Mouse (Mus musculus) inflammation-experienced regulatory T-cells, adult 6 months (primary cell): ENCODE data around the gene Mgat5. TPM values are rescaled to one million over a fixed set of nuclear protein-coding genes. Genes with fewer than 3 reads are reported as not detected.

Experiments
- ATAC-seq: one replicate; pipeline ENCODE4 v1.8.0; 2017
- polyA plus RNA-seq, 3 experiments: library from polyadenylated mRNA; unstranded; fragments of 100-300 nt; shearing (Covaris generic); gene quantifications; one replicate each; pipeline ENCODE4 v1.2.1; 2017

Gene Mgat5
- 10 to 100 TPM; 11.6 to 20.6 (median 16.8) TPM for polyA plus RNA-seq

DNA sequence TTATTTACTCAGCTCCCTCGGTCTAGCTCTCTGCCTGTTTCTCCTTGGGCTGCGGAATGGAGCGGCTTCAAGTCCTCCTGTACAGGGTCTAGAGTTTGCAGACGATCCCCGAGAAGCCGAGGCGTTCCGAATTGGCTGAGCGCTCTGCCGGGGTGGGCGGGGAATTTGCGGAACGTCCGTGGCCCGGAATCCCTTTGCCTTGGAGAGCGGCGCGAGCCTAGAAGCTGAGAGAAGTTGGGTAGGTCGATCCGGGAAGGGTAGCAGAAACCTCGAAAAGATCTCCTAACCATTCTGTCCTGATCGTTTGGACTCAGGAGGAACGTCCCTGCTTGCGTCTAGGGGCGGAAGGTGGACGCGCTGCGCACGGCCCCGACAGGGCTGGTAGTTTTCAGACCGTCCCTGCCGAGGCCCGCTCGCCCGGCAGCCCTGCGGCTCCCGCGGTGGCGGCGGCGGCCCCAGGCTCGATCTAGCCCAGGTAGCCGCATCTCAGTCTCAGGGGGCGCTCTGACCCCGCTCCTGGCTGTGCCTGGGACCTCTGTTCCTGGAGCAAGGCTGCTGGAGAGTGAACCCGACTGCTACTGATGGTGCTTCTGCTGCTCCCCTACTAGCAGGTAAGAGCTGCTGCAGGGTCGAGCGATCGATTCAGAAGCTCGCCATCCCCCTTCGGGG lies at the start of gene Mgat5:
Gene Mgat5, plus strand, starts transcription at position 199 of the 669 bp plus-strand sequence.
- ATAC-seq, result peak; percentile 80

DNA sequence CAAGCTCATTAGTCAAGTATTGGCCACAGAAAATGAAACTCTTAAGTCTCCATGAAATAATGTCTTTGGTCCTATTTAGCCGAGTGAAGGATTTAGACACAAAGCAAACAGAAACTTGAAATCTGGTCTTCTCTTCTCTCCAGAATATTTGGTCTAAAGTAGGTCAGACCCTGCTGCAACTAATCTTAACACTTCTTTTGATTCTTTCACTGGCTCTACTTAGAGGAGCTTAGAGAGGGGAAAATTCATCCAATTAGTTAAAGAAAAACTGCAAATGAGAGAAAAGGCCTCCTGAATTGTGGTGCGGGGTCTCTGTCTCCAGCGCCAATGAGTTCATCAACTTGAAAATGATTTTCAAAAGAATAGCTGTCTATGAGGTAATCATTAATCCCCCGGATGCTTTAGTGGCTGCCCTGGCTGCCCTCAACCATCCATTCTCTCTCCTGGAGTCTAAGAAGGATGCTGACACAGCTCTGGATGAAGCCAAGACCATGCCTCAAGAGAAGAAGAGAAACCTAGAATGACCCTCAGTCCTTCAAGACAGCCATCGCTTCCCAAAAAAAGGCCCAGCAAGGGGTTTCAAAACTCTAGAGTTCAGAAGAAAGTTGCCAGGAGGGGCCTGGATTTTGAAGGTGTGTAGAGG lies 44.6 kb upstream of the Mgat5 start:
- no peak for ATAC-seq

DNA sequence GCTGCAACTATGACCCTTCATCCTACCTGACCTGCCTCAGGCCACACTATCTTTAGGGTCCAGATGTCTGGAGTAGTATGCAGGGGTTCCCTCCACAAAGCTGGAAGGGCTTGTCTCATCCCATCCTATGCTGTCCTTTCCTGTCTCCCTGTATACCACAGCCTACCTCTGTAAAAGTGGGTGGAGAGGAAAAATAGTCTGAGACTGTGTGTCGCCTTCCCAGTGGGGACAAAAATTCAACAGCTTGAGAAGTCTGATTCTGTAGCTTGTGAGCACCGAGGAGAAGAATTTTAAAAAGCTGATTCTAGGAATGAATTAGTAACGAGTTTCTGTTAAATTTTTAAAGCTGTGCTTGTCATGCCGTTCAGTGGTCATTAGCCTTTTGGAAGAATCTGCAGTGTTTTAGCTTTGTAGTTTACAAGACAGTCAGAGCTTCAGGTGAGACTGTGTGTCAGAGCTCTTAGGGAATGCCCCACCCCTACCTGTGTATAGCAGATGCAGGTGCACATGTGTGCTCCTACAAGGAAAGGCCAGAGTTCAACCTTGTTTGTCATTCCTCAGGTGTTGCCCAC lies 40.1 kb upstream of the Mgat5 start:
- no peak for ATAC-seq

DNA sequence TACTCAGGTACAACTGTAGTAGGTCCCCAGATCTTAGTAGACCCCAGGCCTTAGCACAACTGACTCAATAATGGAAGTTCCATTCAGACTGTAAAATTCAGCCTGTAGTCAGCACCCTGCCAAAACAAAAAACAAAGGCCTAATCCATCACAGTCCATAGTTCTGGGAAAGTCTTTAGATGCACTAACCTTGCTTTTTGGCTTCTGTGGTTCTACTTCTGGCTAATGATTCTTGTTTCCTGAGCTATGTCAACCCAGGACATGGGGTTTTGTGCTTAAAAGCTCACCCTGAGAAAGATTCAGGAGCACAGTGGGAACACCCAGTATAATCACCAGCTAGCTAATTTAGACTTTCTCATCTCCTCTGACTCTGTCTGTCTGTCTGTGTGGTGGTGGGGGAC lies 38.3 kb upstream of the Mgat5 start:
- ATAC-seq, result no peak

DNA sequence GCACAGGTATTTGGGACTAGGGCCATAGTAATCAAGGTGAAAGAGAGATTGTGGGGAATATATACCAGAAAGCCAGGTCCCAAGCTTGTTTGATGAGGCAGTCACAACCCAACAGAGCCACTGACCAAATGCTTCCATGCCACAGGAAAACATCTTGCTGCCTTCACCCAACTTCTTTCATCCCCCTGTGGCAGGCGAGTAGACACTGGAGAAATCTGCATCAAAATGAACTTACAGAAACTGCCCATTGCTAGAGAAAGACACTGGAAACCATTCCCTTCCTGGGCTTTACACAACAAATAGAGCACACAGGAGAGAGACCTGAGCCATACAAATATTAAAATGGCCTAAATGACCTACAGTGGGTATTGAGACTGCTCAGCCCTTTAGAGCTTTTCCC lies 37.2 kb upstream of the Mgat5 start:
- ATAC-seq, result no peak

DNA sequence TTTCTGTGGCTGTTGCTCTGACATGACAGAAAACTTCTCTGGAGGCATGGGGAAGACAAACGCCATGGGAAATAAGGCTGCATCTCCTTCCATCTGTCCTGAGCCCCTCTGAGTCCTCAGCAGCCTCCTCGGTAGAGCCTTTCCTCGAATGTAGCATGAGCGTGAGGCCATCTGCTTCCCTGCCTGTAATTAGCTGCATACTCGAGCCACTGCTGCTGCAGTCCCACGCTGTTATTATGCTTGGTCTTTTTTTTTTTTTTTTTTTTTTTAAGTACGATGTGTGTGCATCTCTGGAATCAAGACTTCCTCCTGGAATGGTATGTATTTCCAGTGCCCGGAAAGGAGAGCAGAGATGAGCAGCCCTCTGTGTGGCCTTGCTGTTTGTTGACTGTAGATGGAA lies 36.6 kb upstream of the Mgat5 start:
- ATAC-seq, result no peak

DNA sequence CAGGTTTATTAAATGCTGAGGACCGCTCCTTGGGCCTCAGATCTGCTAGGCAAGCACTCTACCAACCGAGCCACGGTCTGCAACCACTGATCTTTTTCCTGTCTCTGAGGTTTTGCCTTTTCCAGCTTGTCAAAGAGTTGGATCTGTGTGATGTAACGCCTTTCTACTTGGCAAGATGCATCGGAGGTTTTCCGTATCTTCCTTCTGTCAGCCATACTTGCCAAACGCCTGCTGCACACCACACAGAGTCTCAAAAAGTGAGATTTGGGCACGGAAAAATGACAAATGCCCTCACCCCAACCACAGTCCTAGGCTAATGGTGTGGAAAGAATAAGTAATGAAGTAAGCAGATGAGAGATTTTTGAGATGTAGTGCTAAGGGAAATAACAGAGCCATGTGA lies 35.3 kb upstream of the Mgat5 start:
- ATAC-seq, result no peak

DNA sequence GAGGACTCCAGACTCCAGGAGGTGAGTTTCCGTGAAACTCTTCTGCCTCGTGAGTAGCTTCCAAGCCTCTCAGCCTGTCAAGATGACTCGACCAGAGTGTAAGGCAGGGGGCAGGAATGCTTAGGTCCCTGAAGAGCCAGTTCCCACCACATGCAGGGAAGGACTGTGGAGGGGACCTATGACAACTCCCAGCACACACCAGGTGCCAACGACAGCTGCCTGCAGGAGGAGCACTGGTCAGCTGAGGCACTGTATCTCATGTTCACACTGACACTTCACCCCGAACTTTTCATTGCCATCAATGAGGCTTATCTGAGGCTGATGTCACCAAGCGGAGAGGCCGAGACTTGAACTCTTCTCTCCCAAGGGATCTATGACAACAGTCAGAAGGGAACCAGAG lies 33.5 kb upstream of the Mgat5 start:
- no peak for ATAC-seq

DNA sequence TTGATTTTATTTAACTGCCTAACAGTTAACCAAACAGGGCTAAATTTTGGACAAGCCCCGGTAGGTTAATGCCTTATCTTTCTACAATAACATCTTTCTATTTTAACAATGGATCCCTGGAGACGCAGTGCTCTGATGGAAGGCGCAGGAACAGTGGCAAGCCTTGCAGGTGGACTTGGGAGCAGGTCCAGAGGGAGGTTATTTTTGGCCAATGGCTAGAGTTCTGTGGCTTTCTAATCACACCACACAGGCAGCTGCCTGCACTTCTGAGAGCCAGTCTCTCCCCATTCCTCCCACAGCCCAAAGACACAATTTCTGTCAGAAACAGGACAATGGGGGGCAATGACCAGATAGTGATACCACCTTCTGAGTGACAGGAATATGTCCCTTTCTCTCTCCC lies 31.4 kb upstream of the Mgat5 start:
- ATAC-seq, result no peak

DNA sequence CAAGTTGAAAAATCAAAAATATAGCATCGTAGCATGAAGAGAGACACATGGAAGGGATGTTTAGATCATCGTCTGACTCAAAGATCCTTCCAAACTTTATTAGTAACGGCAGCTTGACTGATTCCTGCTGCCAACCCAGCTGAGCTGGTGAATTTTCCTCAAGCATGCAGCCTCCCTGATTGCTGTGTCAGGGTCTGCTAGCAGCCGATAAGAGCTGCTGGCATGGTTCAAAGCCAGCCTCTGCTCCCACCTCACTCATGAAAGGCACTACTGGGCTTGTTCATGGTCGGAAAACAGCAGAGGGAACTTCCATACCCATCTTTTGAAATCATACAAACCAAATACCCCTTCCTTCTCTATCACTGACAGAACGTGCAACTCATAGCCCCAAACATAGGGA lies 12.4 kb upstream of the Mgat5 start:
- ATAC-seq, result no peak

DNA sequence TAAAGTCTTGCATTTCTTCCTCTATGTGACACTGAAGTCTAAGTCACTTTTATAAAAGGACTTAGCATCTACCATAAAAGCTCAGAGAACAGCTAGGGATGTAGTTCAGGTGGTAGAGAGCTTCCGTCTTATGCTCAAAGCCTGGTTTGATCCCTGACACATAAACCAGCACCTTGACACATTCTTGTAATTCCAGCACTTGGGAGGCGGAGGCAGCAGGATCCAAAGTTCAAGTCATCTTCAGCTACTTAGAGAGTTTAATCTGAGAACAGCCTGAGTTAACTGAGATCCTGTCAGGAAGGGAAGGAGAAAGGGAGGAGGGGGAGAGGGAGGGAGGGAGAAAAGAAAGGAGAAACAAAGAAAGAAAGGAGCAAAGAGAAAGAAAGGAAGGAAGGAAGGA lies 5.6 kb upstream of the Mgat5 start:
- ATAC-seq, result no peak

DNA sequence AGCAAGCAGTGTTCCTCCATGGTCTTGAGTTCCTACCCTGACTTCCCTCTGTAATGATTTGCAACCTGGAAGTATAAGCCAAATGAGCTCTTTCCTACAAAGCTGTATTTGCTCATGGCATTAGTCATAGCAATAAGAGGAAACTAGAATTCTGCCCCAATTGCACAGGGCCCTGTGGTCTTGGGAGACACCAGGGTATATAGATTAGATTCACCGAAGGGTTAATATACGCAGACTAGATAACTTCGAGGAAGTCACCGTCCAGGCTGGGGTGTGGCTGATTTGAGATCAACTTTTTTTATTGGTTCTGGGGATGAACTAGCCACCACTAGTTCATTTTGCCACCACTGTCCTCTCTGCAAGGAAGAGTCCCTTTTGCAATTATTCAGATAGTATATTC lies 2.5 kb upstream of the Mgat5 start:
- no peak for ATAC-seq

DNA sequence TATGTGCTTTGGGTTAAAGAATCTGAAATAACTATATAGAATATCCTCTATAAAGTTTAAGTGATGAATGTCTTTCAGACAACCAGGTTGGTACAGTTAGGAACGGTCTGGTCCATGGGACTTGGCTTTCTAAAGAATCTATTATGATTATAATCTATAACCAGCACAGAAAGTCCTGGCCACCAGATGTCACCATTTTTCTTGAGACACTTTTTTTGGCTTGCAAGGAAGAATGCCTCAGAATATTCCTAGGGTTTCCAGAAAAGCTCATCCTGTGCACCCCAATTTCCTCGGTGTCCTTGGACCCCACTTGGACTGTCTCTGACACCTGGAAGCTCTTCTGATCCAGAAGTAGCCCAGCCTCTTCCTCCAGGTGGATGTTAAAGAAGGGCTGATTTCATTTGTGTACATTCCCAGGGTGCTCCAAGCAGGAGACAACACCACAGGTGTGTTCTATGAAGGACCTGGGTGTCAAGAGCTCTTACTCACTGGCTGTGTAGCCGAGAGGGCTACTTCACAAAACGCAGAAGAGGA lies 1.5 kb upstream of the Mgat5 start:
- ATAC-seq, result no peak

DNA sequence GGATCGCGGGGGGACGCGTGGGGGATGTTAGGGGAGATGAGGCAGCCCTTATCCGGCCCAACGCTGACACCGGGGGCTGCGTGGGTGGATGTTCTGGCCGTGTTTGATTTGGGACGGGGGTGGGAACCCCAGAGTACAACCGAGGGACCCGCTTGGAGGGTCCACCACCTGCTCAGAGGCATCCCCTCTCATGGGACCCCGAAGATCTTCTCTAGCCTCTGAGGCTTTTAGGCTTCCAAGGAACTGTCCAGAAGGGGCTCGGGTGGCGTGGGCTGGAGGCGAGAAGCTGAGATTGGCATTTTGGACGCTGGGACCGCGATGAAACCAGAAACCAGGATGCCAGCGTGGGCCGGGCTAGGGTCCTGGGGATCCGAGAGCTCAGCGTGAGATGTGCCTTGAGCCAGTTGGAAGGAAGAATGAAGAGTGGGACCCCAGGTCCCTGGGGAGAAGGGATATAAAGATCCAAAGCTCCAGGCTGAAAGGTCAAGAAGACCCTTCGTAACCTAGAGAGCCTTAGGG lies 745 bp downstream of the Mgat5 start:
- no peak for ATAC-seq

DNA sequence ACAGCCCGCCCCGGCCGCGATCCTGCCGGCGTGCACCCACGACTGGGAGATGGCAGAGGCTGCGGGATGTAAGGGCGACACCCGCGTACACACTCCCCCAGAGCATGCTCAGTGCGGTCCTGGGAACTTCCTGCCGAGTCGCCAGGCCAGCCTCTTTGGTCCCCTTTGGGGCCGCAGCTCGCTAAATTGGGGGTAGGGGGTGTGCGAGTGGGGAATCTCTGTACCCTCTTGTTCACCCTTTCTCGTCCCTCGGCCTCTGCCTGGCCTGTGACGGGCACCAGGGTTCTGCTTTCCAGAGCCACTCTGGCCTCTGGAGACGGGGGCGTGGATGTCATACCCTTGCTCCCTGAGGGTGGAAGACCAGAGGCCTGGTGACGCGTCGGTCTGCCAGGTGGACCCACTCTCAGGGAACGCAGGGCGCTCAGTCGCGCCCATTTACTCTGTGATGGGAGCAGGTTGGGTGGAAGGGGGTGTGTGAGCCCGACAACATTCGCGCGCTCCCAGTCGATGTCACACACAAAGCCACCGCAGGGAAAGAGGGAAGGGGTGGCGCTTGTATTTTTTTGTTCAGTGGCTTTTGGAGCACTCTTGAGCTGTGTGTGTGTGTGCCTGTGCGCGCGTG lies 1.3 kb downstream of the Mgat5 start:
- ATAC-seq, result peak; percentile 26

DNA sequence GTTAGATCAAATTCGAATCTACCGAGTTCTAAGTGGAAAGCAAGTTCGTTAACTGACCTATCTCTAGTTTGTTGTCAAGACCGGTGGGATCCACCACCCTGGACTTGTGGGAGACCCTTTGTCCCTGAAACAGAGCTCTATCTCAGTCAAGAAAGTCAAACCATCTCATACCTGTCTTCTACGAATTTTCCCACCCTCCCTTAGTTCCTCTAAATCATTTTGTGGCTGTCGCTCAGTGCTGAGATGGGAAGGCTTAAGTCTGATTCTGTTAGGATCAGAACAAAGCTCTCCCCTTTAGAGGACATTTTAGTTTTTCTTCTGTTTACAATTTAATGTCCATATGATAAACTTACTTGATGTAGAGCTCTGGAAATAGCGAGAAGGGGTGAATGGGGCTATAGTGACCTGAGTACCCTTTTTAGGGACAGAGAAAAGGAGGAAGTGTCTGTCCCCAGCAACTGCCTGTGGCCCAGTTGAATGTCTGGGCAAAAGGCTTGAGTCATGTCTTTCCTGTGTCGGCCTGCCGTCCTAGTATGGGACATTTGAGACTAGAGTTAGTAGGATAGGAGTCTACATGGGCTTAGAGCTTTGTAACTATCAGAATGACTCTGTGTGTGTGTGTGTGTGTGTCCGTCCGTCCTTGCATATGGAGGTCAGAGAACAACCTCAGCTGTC lies 2.2 kb downstream of the Mgat5 start:
- ATAC-seq, result no peak

DNA sequence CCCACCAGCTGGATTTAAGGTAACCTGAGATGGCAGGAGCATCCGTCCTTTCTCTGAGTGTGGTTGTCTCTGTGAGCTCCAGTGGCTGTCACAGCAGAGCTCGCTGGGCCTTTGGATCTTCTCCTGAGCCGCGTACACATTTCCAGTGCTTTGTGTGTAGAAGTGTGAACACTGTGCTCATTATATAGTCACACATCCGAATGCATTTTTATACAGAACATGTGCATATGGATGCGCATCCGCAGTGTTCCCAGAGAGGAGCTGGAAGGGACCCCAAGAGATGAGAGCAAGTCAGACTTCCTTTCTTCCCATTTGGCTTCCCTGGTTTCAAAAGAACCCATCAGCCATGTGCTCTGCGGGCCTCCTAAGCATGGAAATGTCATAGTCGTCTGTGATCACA lies 3.4 kb downstream of the Mgat5 start:
- ATAC-seq, result no peak

DNA sequence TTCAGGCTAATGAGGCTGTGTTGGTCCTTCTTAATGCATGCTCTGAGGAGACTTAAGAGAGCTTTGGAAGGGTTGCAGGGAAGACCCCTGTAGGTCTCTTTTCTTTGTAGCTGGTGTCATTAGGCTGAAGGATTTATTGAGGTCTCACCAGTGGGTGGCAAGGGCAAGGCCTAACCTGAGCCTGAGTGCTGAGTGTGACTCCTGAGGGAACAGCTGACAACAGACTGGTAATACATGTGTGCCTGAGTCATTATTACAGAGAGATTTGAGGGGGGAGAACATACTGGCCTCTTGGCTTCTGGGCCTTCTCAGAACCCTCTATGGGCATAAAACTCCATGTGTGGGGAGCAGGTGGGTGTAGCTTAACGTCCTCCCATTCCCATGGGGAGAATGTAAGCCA lies 8.0 kb downstream of the Mgat5 start:
- ATAC-seq, result no peak

DNA sequence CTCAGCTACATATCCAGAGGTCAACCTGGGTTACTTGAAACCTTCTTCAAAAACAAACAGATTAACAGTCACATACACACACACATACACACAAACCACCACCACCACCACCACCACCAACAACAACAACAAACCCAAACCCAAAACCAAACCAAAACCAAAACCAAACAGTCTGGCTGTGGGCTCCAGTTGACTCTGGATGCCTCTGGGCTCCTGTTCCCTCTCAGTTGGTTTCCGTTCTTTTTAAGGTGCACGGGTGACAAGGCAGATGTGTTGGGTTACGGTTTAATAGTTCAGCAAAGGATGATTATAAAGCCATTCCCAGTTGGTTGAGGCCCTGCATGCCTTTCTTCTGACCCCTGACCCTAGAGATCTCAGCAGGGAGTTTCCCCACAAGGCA lies 8.6 kb downstream of the Mgat5 start:
- ATAC-seq, result peak; percentile 36

DNA sequence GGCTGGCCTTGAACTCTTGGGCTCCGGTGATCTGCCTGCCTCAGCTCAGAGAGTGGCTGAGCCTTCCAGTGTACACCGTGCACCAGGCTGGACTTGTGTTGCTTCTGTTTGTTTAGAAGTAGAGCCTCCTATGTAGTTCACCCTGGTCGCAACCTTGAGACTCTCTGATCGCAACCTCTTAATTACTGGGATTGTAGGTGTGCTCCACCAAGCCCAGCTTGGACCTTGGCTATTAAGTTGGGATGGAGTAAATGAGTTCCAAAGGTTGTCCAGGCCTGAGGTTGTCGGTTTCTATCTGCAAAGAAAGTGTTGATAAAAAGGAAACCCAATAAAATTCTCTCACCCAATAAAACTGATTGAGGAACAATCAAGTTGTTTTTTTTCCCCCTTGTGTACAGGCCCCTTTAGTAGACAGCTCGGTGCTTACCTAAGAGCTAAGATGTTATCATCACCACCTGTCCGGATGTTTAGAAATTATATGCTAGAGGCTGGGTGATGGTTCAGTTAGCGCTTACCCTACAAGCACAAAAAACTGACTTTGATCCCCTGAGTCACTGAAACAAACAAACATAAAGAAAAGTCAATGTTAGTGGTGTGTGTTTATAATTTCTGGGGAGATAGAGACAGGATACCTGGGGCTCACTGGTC lies 9.9 kb downstream of the Mgat5 start:
- peak; percentile 83 for ATAC-seq

DNA sequence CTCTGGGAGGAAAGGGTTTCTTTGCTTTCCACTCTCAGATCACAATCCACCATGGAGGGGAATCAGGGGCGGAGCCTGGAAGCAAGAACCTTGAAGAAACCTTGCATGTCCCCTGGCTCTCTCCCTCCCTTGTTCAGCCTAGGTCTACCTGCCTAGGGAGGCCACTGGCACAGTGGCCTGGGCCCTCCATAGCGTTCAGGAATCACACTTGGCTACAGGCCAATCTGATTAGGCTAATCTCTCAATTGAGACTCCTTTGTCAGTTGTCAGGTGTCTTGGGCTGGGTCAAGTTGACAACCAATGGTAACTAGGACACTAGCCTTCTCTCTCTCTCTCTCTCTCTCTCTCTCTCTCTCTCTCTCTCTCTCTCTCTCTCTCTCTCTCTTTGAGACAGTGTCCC lies 12.2 kb downstream of the Mgat5 start:
- no peak for ATAC-seq

DNA sequence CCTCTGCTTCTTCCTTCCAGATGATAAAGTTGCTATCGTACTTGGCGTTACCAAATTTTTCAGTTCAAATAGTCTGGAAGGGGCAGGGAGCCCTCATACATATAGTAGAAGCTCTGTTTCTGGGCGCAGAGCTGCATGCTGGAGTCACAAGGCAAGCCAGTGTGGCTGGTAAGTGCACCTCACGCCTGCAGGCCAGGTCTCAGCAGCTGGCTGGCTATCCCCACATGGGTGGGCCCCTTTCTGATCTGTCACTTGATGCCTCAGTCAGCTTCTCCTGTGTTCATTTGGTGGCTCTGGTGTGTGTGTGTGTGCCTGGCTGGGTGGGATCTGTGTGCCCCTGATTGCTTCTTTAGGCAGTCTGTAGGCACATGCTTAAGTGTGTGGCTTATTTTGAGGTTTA lies 12.8 kb downstream of the Mgat5 start:
- no peak for ATAC-seq
